Mouse (Mus musculus) embryonic facial prominence, embryonic 15.5 days (tissue): ENCODE results near the gene Fgf18. TPM values are rescaled to one million over a fixed set of nuclear protein-coding genes. Genes with fewer than 3 reads are reported as not detected.

ENCODE experiments used
- ATAC-seq: fragments of 200-750 bp; cut with Nextera tagmentation; 2 replicates; pipeline ENCODE4 v1.8.0; 2017; ENCODE audit warnings: low read depth, moderate TSS enrichment; ENCODE audit not compliant: insufficient number of reproducible peaks, low FRiP score, low TSS enrichment
- H3K27ac ChIP-seq: fragments of 300-500 bp; sonication (generic); replicated peaks from 2 replicates; pipeline ENCODE4 v1.5.1; 2015; ENCODE audit warnings: mild to moderate bottlenecking, inconsistent platforms
- H3K27me3 ChIP-seq: fragments of 300-500 bp; sonication (generic); 2 replicates; pipeline ENCODE4 v1.6.1; 2015; ENCODE audit warnings: inconsistent platforms
- H3K36me3 ChIP-seq: fragments of 300-500 bp; sonication (generic); 2 replicates; pipeline ENCODE4 v1.6.1; 2015; ENCODE audit warnings: mild to moderate bottlenecking, inconsistent platforms
- H3K4me1 ChIP-seq: fragments of 300-500 bp; sonication (generic); 2 replicates; pipeline ENCODE4 v1.6.1; 2015; ENCODE audit warnings: inconsistent platforms
- H3K4me2 ChIP-seq: fragments of 300-500 bp; sonication (generic); replicated peaks from 2 replicates; pipeline ENCODE4 v1.6.1; 2015; ENCODE audit warnings: mild to moderate bottlenecking, inconsistent platforms
- H3K4me3 ChIP-seq: fragments of 300-500 bp; sonication (generic); replicated peaks from 2 replicates; pipeline ENCODE4 v1.5.1; 2015; ENCODE audit warnings: mild to moderate bottlenecking, inconsistent platforms
- H3K9ac ChIP-seq: fragments of 300-500 bp; sonication (generic); 2 replicates; pipeline ENCODE4 v1.6.1; 2015; ENCODE audit warnings: inconsistent platforms
- H3K9me3 ChIP-seq: fragments of 300-500 bp; sonication (generic); replicated peaks from 2 replicates; pipeline ENCODE4 v1.6.1; 2016; ENCODE audit warnings: inconsistent platforms
- WGBS: fragments of 180-500 bp; shearing (Covaris S2); methylation state at CpG from one replicate; pipeline ENCODE4 v1.1.7; 2015; 5-methylcytosine and 5-hydroxymethylcytosine counted together
- polyA plus RNA-seq: library from polyadenylated mRNA; unstranded; fragments of >200 nt; fragmentation: Nextera tagmentation; extraction: Ambion mirVana; gene quantifications from 2 replicates; pipeline ENCODE4 v1.2.1, GENCODE M21; 2015

Gene Fgf18
- 9.5 and 10.3 TPM in 2 replicates for polyA plus RNA-seq

GRCm38 (mm10) chr11:33147171-33147571 lies at the start of gene Fgf18:
Gene Fgf18, minus strand, starts transcription at chr11:33147400.
- Histone ChIP-seq H3K27ac (peak within 1 kb of the TSS; percentile 75), H3K4me3 (peak within 1 kb of the TSS; percentile 59), H3K36me3 (peaks cover 21% of the 10 kb centered on the region), H3K9ac (peak within 1 kb of the TSS; percentile 44), H3K4me1 (peaks cover 51% of the 10 kb centered on the region), H3K27me3 (peaks cover 20% of the 10 kb centered on the region), H3K9me3 (no peaks in the 10 kb centered on the region), H3K4me2 (peak within 1 kb of the TSS; percentile 96)
- peak; percentile 27 for ATAC-seq
- under 1% methylated on average over 45 of the region's 53 CpGs for WGBS

GRCm38 (mm10) chr11:33196447-33197132 lies 49.4 kb upstream of the Fgf18 start:
- ATAC-seq, result no peak
- H3K4me2 ChIP-seq, result no peak overlapping the region
- no peak overlapping the region for H3K27ac ChIP-seq
- no peaks in the 10 kb centered on the region for H3K9me3 ChIP-seq
- WGBS, result 8% methylated on average over 24 of the region's 24 CpGs
- no peak overlapping the region for H3K9ac ChIP-seq
- H3K36me3 ChIP-seq, result no peaks in the 10 kb centered on the region
- peaks cover 23% of the 10 kb centered on the region for H3K4me1 ChIP-seq
- H3K4me3 ChIP-seq, result 0 out of 2 replicates have a peak overlapping the region, but pooled peaks have one; percentile 10
- peaks cover 90% of the 10 kb centered on the region for H3K27me3 ChIP-seq

GRCm38 (mm10) chr11:33195531-33196446 lies 48.6 kb upstream of the Fgf18 start:
- Histone ChIP-seq H3K27ac (no peak overlapping the region), H3K4me1 (peaks cover 15% of the 10 kb centered on the region), H3K27me3 (peaks cover 90% of the 10 kb centered on the region), H3K9ac (no peak overlapping the region), H3K4me3 (no peak overlapping the region), H3K36me3 (no peaks in the 10 kb centered on the region), H3K9me3 (no peaks in the 10 kb centered on the region), H3K4me2 (no peak overlapping the region)
- 3% methylated on average over 25 of the region's 25 CpGs for WGBS
- ATAC-seq, result no peak

- no peak for ATAC-seq
- Histone ChIP-seq H3K27ac (no peak overlapping the region), H3K36me3 (no peaks in the 10 kb centered on the region), H3K9ac (no peak overlapping the region), H3K4me2 (no peak overlapping the region), H3K27me3 (peaks cover 88% of the 10 kb centered on the region), H3K9me3 (no peaks in the 10 kb centered on the region), H3K4me1 (peaks cover 8% of the 10 kb centered on the region; the same call in 1 of the 2 replicates), H3K4me3 (no peak overlapping the region)
- WGBS, result 30% methylated on average over 7 of the region's 7 CpGs
These were observed 47.9 kb upstream of the Fgf18 start for GRCm38 (mm10) chr11:33195061-33195460.

GRCm38 (mm10) chr11:33193695-33194094 lies 46.5 kb upstream of the Fgf18 start:
- peak overlapping the region; percentile 22; the same call in 1 of the 2 replicates for H3K4me2 ChIP-seq
- no peaks in the 10 kb centered on the region for H3K36me3 ChIP-seq
- H3K9me3 ChIP-seq, result no peaks in the 10 kb centered on the region
- H3K27me3 ChIP-seq, result peaks cover 77% of the 10 kb centered on the region
- ATAC-seq, result no peak
- H3K4me3 ChIP-seq, result no peak overlapping the region
- H3K27ac ChIP-seq, result no peak overlapping the region
- 0 out of 2 replicates have a peak, but pooled peaks cover 7% of the 10 kb centered on the region for H3K4me1 ChIP-seq
- WGBS, result 2% methylated on average over 12 of the region's 12 CpGs
- no peak overlapping the region for H3K9ac ChIP-seq

- Histone ChIP-seq H3K4me3 (no peak overlapping the region), H3K9me3 (no peaks in the 10 kb centered on the region), H3K9ac (no peak overlapping the region), H3K27ac (no peak overlapping the region), H3K4me2 (no peak overlapping the region), H3K36me3 (no peaks in the 10 kb centered on the region), H3K27me3 (peaks cover 36% of the 10 kb centered on the region), H3K4me1 (peaks cover 11% of the 10 kb centered on the region)
- ATAC-seq, result no peak
- 76% methylated on average over 3 of the region's 3 CpGs for WGBS
These were observed 34.6 kb upstream of the Fgf18 start for GRCm38 (mm10) chr11:33181804-33182203.

- Histone ChIP-seq H3K27ac (no peak overlapping the region), H3K4me1 (peaks cover 11% of the 10 kb centered on the region), H3K4me3 (peak overlapping the region; percentile 27), H3K36me3 (no peaks in the 10 kb centered on the region), H3K9me3 (no peaks in the 10 kb centered on the region), H3K27me3 (peaks cover 39% of the 10 kb centered on the region), H3K9ac (no peak overlapping the region; the same call in 1 of the 2 replicates), H3K4me2 (peak overlapping the region; percentile 58)
- WGBS, result 2% methylated on average over 18 of the region's 18 CpGs
- peak; percentile 47 for ATAC-seq
These were observed 33.5 kb upstream of the Fgf18 start for GRCm38 (mm10) chr11:33180701-33181116.

- Histone ChIP-seq H3K4me3 (no peak overlapping the region), H3K9me3 (no peaks in the 10 kb centered on the region), H3K36me3 (no peaks in the 10 kb centered on the region), H3K27me3 (peaks cover 43% of the 10 kb centered on the region), H3K9ac (no peak overlapping the region), H3K4me1 (peaks cover 11% of the 10 kb centered on the region), H3K27ac (no peak overlapping the region), H3K4me2 (no peak overlapping the region)
- ATAC-seq, result no peak
- 75% methylated on average over 1 of the region's 1 CpGs for WGBS
These were observed 32.6 kb upstream of the Fgf18 start for GRCm38 (mm10) chr11:33179802-33180201.

GRCm38 (mm10) chr11:33176525-33177245 lies 29.5 kb upstream of the Fgf18 start:
- no peak overlapping the region for H3K27ac ChIP-seq
- no peak overlapping the region for H3K4me2 ChIP-seq
- H3K27me3 ChIP-seq, result peaks cover 45% of the 10 kb centered on the region
- no peaks in the 10 kb centered on the region for H3K36me3 ChIP-seq
- H3K9ac ChIP-seq, result no peak overlapping the region
- 28% methylated on average over 20 of the region's 20 CpGs for WGBS
- no peak for ATAC-seq
- H3K4me3 ChIP-seq, result no peak overlapping the region
- peaks cover 11% of the 10 kb centered on the region for H3K4me1 ChIP-seq
- H3K9me3 ChIP-seq, result no peaks in the 10 kb centered on the region

GRCm38 (mm10) chr11:33175768-33176167 lies 28.6 kb upstream of the Fgf18 start:
- H3K27me3 ChIP-seq, result peaks cover 52% of the 10 kb centered on the region
- no peak overlapping the region for H3K27ac ChIP-seq
- no peak overlapping the region for H3K9ac ChIP-seq
- H3K9me3 ChIP-seq, result no peaks in the 10 kb centered on the region
- peaks cover 6% of the 10 kb centered on the region for H3K4me1 ChIP-seq
- H3K4me2 ChIP-seq, result no peak overlapping the region
- no peaks in the 10 kb centered on the region for H3K36me3 ChIP-seq
- no peak for ATAC-seq
- no peak overlapping the region for H3K4me3 ChIP-seq
- WGBS, result 68% methylated on average over 3 of the region's 3 CpGs

- no peak for ATAC-seq
- H3K4me3 ChIP-seq, result no peak overlapping the region
- no peaks in the 10 kb centered on the region for H3K36me3 ChIP-seq
- no peak overlapping the region for H3K27ac ChIP-seq
- no peaks in the 10 kb centered on the region for H3K4me1 ChIP-seq
- no peak overlapping the region for H3K4me2 ChIP-seq
- no peak overlapping the region for H3K9ac ChIP-seq
- peaks cover 14% of the 10 kb centered on the region for H3K27me3 ChIP-seq
- H3K9me3 ChIP-seq, result no peaks in the 10 kb centered on the region
- WGBS, result 11% methylated on average over 9 of the region's 9 CpGs
These were observed 23.3 kb upstream of the Fgf18 start for GRCm38 (mm10) chr11:33170489-33170888.
